ENCODE assay signal across 8 mouse cellular contexts in genomic region chr1:87828185-87828584, GRCm38 (mm10). TPM values are rescaled to one million over a fixed set of nuclear protein-coding genes. Genes with fewer than 3 reads are reported as not detected.
DNase-seq lines count a peak whose midpoint lies in the region; ATAC-seq and TF ChIP-seq lines count a peak whose summit lies in the region.

No protein-coding gene starts in this region.

- no peak for ATAC-seq in erythroblast, adult 5-6 weeks (replicated peaks; ENCODE audit: low FRiP score, poor library complexity, severe bottlenecking)

- no peak for TF ChIP-seq CTCF in kidney, adult 2 months (conservative IDR thresholded peaks at IDR 0.05; ENCODE audit: insufficient read depth, insufficient read length, low read depth, low read length)
- no peak for TF ChIP-seq CTCF in thymus, adult 2 months (IDR thresholded peaks at IDR 0.05; ENCODE audit: borderline replicate concordance, control insufficient read depth, extremely low read depth, insufficient read depth, low read length, poor library complexity)

- no peak overlapping the region for H3K27ac ChIP-seq in kidney, adult 2 months (ENCODE audit: insufficient read depth, low read depth, low read length)
- H3K27ac ChIP-seq in thymus, adult 2 months (ENCODE audit: control insufficient read depth, insufficient read depth, low read length), result peak overlapping the region; percentile 100

- DNase-seq in kidney, adult 2 months, result peak; percentile 31
- no peak for DNase-seq in kidney, postnatal 14 days
- DNase-seq in brain, adult 2 months (ENCODE audit: low read depth, low spot score), result peak; percentile 60
- DNase-seq in lung, postnatal 14 days, result peak; percentile 29
- DNase-seq in thymus, adult 2 months, result peak; percentile 83
- no peak for DNase-seq in cerebellum, postnatal 10 days
- DNase-seq in layer of hippocampus, postnatal 25 days (ENCODE audit: extremely low spot score in 1 of 2, low spot score in 1 of 2), result no peak

- no peaks in the 10 kb centered on the region for H3K27me3 ChIP-seq in kidney, adult 2 months (replicated peaks; ENCODE audit: control insufficient read depth, insufficient read depth, low read length)
- no peaks in the 10 kb centered on the region for H3K27me3 ChIP-seq in thymus, adult 2 months (ENCODE audit: control insufficient read depth, insufficient read depth, low read length)

- H3K4me3 ChIP-seq in kidney, adult 2 months (ENCODE audit: insufficient read depth, low read depth, low read length), result no peak overlapping the region
- peak overlapping the region; percentile 34 for H3K4me3 ChIP-seq in thymus, adult 2 months (ENCODE audit: control insufficient read depth, insufficient read depth, low read length)

- no peak for TF ChIP-seq POLR2A in kidney, adult 2 months (IDR thresholded peaks at IDR 0.05; ENCODE audit: low read depth, low read length)
- peak; percentile 64; the same call in 1 of the 2 replicates for TF ChIP-seq POLR2A in thymus, adult 2 months (IDR thresholded peaks at IDR 0.05; ENCODE audit: control insufficient read depth, extremely low read depth, insufficient read depth, low read length, poor library complexity)

- no peaks in the 10 kb centered on the region for H3K36me3 ChIP-seq in kidney, adult 2 months (ENCODE audit: control insufficient read depth, insufficient read depth, low read length)
- no peaks in the 10 kb centered on the region for H3K36me3 ChIP-seq in thymus, adult 2 months (ENCODE audit: control insufficient read depth, insufficient read depth, low read length)

- WGBS in kidney, adult 2 months, result 65% methylated on average over 9 of the region's 9 CpGs
- 3% methylated on average over 9 of the region's 9 CpGs for WGBS in thymus, adult 2 months

- H3K4me1 ChIP-seq in kidney, adult 2 months (ENCODE audit: control insufficient read depth, insufficient read depth, low read length), result no peaks in the 10 kb centered on the region
- H3K4me1 ChIP-seq in thymus, adult 2 months (replicated peaks; ENCODE audit: control insufficient read depth, insufficient read depth, low read length), result peaks cover 33% of the 10 kb centered on the region

RNA-seq across cellular contexts. Expression of gene Sag, which starts 24.7 kb away (rescaled TPM):
- 0.16 and 0.34 TPM in 2 replicates for polyA plus RNA-seq in kidney, adult 2 months (2012; rRNA removed)
- 1.9 and 2.0 TPM in 2 replicates for polyA plus RNA-seq in thymus, adult 2 months (2012; rRNA removed)
- 0.21 TPM in 1 of 2 replicates, not detected in the other for total RNA-seq in erythroblast, adult 5-6 weeks (2015; ENCODE audit: low replicate concordance)
- total RNA-seq in erythroblast, adult 5-6 weeks (2017; ENCODE audit: low replicate concordance), result 0.56 and 3.7 TPM in 2 replicates
- total RNA-seq in layer of hippocampus, postnatal 25 days (2021), result 1 to 10 TPM; 1.3 to 2.5 TPM

RNA-seq across cellular contexts. Expression of gene Dgkd, which starts 24.9 kb away (rescaled TPM):
- 31.4 and 32.1 TPM in 2 replicates for polyA plus RNA-seq in kidney, adult 2 months (2012; rRNA removed)
- 182 and 189 TPM in 2 replicates for polyA plus RNA-seq in thymus, adult 2 months (2012; rRNA removed)
- total RNA-seq in erythroblast, adult 5-6 weeks (2015; ENCODE audit: low replicate concordance), result 11.9 and 12.1 TPM in 2 replicates
- total RNA-seq in erythroblast, adult 5-6 weeks (2017; ENCODE audit: low replicate concordance), result 10.2 and 26.8 TPM in 2 replicates
- 100 to 1,000 TPM; 105 to 129 TPM for total RNA-seq in layer of hippocampus, postnatal 25 days (2021)

Comparison
In these comparisons a context has a peak if more than half of its experiments do, and no peak if none do; other contexts are left out.
1. DNase-seq: peak in kidney, adult 2 months (single experiment), brain, adult 2 months (single experiment), lung, postnatal 14 days (single experiment) and thymus, adult 2 months (single experiment); none in kidney, postnatal 14 days (single experiment), cerebellum, postnatal 10 days (0 of 2) and layer of hippocampus, postnatal 25 days (0 of 2).